Mouse (Mus musculus) spleen, postnatal 36 days (tissue): ENCODE measurements around the gene 4930550C14Rik.
A peak's percentile ranks its signal among the peaks of the same experiment; 100 is the strongest.

ENCODE experiments used
- DNase-seq, 2 experiments: peaks; one replicate each; pipeline ENCODE4 v3.0.0; 2022; ENCODE audit warnings: low spot score in 2 of 2, mixed read lengths in 1 of 2

Gene 4930550C14Rik

GRCm38 (mm10) chr9:53404050-53404752 is 2.1 kb downstream of the 4930550C14Rik start:
- DNase-seq: no peak

DNA sequence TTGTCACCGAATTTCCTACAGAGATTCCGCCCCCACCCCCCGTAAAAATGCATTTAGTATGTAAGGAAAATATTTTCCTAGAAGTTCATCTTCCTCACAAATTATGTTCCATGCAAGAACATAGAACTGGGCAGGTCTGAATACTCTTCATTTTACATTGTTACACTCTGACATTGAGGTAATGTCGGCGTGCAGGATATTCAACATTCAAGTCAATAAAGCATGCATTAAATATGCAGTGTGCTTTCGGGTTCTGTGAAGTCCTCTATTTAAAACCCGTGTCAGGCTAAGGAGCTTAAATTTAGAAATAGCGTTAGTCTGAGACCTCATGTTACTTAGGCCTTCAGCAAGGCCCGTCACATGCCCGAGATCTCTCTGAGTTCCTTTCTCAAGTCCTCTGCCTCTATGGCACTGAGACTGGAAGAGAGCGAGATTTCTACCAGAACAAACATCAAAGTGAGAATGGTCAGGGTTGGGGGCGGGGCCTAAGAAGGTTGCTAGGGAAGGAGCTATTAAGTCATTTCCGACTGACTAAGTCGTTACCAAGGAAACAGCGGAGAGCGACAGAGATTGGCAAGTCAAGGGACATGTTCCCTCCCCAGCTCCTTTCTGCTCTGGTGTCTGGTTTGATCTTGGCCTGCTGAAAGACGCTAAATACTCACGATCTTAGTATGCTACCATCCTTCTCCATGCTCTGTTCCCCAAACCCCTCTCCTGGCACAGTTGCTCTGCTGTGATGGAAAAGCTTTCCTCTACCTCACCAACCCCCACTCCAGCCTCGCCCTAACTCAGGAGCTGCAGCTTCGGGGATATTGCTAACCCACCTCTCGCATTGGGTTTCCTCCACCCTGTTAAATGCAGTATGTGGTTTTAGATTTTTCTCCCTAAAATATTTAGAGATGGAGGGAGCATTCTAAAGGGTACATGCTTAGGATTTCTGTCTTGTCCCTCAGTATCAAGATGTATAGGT is 2.9 kb downstream of the 4930550C14Rik start:
- peak; percentile 79 to 84 for DNase-seq

- DNase-seq: no peak
Observed at GRCm38 (mm10) chr9:53408548-53408947, 6.4 kb downstream of the 4930550C14Rik start.

- no peak for DNase-seq
Observed at GRCm38 (mm10) chr9:53408953-53409361, 6.8 kb downstream of the 4930550C14Rik start.

- no peak for DNase-seq
Observed at GRCm38 (mm10) chr9:53409427-53409826, 7.3 kb downstream of the 4930550C14Rik start.

DNA sequence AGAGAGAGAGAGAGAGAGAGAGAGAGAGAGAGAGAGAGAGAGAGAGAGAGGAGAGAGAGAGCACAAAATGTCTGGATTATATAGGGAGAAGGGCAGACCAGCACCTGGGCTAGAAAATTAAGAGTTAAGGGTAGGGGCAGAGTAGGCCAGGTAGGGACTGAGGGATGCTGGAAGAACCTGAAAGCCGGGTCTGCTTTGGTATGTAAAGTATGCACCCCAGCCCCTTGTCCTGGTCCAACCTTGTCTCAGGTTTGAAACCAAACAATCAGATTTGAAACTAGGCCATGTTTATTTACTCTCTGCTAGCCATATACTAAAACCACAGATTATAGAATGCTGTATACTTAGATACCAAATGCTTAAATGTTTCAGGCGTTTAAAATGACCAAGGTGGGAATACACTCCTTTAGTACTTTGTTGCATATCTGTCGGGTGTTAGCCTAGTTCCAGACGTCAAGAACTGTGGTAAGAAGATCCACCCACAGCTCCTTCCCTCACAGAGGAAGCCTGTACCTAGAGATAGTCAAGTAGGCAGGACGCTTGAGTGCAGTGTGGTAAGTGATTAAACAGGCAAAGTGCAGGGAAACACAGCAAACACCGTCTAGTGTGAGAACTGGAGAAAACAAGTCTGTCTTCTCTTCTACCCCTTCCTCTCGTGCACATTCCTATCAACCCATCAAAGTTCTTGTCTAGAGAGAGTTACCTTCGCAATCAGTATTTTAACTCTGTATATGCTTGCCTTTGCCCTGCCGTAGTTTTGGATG is 20.2 kb downstream of the 4930550C14Rik start:
- DNase-seq: peak in 1 of 2 experiments; percentile 14

- DNase-seq: no peak
Observed at GRCm38 (mm10) chr9:53426726-53427125, 24.6 kb downstream of the 4930550C14Rik start.

GRCm38 (mm10) chr9:53427638-53428037 is 25.5 kb downstream of the 4930550C14Rik start:
- no peak for DNase-seq

- DNase-seq: no peak
Observed at GRCm38 (mm10) chr9:53435830-53436570, 33.9 kb downstream of the 4930550C14Rik start.

GRCm38 (mm10) chr9:53450609-53451008 is 48.5 kb downstream of the 4930550C14Rik start:
- no peak for DNase-seq

DNA sequence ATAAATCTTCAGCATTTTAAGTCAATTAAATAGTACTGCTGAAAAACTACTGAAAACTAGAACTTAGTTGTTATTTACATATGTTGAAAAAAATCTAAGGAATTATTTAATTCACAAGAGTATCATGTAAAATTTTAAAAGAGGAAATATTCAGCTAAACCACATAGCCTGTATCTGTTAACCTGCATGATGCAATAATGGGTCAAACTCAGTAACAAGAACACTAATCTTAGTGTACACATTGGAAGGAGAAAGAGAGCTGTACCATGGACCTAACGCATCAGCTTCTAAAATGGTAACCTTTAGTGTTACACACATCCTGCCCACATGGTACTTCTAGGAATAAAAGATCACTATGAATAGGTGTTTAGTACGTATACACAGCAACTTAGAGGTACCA is 49.9 kb downstream of the 4930550C14Rik start:
- no peak for DNase-seq

DNA sequence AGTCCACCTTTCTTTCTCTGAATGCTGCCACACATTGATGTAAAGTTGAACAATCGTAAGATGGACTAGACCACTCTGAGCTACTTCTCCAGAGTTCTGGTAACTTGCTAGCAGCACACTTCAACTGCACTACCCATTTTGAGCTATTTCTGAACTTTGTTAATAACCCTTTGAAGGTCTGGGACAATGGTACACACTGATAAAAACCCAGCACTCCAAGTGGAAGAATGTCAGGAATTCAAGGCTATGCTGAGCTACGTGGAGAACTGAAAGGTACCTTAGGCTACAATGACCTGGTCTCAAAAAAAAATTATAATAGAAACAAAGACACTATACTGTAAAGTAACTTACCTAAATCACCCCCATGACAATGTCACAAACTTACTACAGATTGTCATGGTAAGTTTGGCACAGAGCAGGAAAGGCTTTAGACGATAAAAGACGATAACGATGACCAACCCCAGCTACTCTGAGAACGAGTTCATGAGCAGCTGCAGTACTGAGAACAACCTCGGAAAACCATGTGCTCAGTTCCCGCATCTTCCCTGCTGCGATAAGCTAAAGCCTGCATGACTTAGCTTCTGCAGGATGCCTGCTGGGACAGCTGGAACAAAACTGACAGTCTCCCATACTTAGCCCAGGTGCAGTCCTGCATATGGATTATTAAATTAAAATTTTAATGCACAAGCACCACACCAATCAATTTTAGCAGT is 70.8 kb downstream of the 4930550C14Rik start:
- DNase-seq: no peak
